Mouse (Mus musculus) gastrocnemius, postnatal 4 days (tissue): ENCODE results near the gene Zfp93. TPM values are rescaled to one million over a fixed set of nuclear protein-coding genes. Genes with fewer than 3 reads are reported as not detected.

Experiments used
- DNase-seq, 2 experiments: peaks; one replicate each; pipeline ENCODE4 v3.0.0; 2021 to 2022; ENCODE audit warnings: low spot score in 2 of 2, mixed read lengths in 2 of 2
- total RNA-seq, 2 experiments: library from RNA; stranded (reverse); gene quantifications; 2 replicates each; pipeline ENCODE4 v1.2.3; 2021

The Zfp93 gene
- total RNA-seq, 2 experiments from 2014 or later = 3.9 to 5.5 TPM

DNA sequence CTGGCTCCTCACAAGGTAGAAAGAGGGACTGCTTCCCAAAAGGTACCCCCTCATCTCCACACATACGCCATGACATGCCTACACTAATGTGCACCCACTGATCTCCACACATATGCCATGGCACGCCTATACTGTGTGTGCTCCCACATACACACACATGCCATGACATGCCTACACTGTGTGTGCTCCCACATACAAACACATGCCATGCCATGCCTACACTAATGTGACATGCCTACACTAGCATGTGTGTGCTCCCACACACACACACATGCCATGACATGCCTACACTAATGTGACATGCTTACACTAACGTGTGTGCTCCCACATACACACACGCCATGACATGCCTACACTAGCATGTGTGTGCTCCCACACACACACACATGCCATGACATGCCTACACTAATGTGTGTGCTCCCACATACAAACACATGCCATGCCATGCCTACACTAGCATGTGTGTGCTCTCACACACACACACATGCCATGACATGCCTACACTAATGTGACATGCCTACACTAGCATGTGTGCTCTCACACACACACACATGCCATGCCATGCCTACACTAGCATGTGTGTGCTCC is 20.0 kb downstream of the Zfp93 start:
- DNase-seq = no peak

GRCm38 (mm10) chr7:24291387-24292090 is 21.3 kb downstream of the Zfp93 start:
- DNase-seq = no peak

GRCm38 (mm10) chr7:24293061-24293851 is 23.0 kb downstream of the Zfp93 start:
- no peak for DNase-seq

- DNase-seq = no peak
Measured at GRCm38 (mm10) chr7:24294763-24295162, 24.5 kb downstream of the Zfp93 start.

DNA sequence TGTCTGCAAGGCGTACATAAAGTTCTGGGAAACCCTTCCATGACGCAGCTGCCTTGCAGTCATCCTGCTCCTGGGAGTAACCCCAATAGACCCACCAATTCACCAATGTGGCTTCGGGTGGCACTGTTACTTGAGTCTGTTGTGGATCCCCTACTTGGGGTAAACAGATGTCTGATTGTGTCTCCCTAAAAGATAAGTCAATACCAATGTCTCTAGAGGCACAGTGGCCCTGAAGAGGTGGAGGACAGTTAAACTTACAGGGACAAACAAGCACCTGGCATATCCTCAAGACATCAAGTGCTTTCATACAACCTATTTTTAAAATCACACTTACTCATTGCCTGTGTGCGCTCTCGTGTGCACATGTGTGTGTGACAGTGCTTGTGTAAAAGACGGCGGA is 25.2 kb downstream of the Zfp93 start:
- DNase-seq = no peak

GRCm38 (mm10) chr7:24296386-24296785 is 26.2 kb downstream of the Zfp93 start:
- no peak for DNase-seq

DNA sequence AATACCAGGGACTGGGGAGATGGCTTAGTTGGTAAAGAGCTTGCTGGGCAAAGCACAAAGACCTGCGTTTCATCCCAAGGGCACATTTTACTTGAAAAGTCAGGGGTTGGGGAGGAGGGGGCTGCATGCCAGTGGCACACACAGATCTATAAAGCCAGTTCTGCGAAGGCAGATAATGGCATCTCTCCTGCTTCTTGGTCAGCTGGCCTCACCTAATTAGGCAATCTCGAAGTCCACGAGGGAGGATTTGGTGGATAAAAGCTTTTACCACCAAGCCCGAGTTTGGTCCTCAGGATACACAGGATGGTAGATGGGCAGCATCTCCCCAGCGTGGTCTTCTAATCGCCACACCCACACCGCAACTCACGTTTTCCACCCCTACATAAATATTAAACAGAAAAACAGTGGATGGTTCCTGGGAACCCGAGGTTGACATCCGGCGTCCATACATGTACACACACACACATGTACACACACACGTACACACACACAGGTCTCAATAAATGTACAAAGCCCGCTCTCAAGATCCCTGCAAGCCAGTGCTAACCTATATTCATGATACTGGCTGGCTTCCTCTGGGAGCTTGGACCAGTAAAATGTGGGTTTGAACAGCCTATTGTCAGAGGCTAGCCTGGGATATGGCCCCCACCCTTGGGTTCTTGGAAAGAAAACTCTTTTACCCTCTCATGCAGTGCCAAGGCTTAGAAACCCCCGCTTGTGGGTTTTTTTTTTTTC is 27.3 kb downstream of the Zfp93 start:
- DNase-seq = no peak

GRCm38 (mm10) chr7:24298635-24298972 is 28.4 kb downstream of the Zfp93 start:
- no peak for DNase-seq

- DNase-seq = peak; percentile 45 to 73
Measured at GRCm38 (mm10) chr7:24298973-24299708, 28.9 kb downstream of the Zfp93 start.

- DNase-seq = no peak
Measured at GRCm38 (mm10) chr7:24299823-24300481, 29.7 kb downstream of the Zfp93 start.

DNA sequence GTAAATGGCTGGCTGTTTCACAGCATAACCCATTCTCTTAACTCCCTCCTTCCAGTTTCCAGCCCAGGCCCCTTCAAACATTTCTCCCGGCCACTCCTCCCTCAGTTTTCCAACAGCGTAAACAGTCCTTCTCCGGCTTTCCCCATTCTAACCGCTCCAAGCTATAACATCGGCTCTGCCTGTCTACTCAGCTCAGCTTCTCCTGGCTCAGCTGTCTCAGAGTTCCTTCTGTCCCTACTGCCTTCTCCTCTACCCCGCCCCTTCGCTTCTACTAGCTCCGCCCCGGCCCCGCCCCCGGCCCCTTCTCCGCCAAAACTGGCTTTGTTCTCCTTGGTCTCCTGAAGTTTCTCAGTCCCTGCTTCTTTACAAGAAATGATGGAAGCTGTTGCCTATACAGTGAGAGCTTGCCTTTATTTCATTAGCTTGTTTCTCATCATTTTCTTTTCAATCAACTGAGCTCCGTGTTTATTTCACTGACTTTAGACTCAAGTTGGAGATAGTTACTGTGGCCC is 30.6 kb downstream of the Zfp93 start, which contains the start of gene Zfp61:
Zfp61 (minus strand) TSS at position 462 of the 512 bp plus-strand sequence.
- DNase-seq = peak in 1 of 2 experiments; percentile 23

DNA sequence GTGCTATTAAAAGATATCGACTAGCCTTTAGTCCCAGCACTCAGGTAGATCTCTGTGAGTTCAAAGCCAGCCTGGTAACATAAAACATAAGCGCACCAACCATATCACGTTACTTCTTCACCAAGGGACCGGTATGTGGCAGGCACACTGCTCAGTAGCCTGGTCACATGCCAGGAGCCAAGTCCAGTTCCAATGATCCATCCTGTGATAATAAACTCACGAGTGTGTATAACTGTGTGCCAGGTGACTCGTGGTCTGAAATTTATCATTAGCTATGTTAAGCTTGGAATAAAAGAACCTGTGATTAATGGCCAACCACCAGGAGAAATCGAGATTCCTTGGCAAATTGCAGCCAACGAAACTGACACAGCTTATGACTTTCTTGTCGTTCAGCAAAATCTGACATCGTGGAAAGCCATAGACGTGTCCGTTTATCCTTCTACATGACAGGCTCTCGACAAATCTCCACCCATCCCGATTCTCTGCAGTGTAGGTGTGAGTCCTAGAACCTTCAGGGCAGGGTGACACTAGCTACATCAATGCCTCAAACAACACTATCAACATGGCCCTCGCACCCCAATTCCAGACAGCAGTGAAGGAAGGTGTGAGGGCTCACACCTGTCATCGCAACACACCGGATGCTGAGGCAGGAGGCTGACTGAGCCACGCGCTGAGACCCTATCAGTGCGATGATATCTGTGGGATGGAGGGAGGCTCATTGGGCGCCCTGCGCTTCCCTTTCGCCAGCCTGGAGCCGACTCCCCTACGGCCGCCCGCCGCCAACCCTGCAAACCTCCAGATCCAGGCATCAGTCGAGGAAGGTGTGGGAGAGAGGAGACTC is 45.7 kb downstream of the Zfp93 start:
- no peak for DNase-seq

- peak; percentile 82 to 92 for DNase-seq
Measured at GRCm38 (mm10) chr7:24316567-24317092, 46.4 kb downstream of the Zfp93 start, which contains the start of gene Zfp94. TSS of gene Zfp94 (minus strand) at chr7:24316666.

DNA sequence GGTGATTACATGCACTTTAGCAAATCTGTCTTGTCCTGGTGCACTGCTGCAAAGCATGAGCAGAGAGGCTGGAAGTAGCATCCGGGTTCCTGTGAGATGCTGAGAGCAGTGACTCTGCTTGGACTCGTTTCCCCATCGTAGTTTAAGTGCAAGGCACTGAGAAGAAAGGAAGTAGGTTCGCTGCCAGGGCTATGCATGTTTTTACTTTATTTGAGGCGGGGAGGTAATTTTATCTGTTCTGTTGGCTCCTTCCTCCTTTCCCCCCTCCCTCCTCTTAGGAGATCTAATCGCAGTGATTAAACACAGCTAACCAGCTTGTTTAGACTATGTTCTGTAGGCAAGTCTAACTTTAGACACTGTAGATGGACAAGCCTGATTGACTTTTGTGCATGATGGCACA is 48.7 kb downstream of the Zfp93 start:
- no peak for DNase-seq

GRCm38 (mm10) chr7:24322593-24322992 is 52.4 kb downstream of the Zfp93 start:
- DNase-seq = no peak

DNA sequence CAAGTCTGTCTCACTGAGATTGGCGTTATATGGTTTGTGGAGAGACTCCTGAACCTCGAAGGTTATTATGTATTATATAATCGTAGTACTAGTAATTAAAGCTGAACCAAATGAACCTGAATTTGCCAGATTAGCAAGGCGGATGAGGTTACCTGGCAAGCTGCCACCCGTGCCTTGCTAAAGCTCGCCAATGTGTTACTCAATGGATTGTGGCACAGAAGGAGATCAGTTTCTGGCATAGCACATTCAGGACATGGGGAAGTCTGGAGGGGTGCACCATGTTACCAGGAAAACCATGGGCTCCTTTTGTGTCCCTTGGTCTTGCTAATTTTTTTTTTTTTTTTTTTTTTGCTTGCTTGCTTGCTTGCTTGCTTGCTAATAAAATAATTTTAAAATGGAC is 55.0 kb downstream of the Zfp93 start:
- DNase-seq = no peak

DNA sequence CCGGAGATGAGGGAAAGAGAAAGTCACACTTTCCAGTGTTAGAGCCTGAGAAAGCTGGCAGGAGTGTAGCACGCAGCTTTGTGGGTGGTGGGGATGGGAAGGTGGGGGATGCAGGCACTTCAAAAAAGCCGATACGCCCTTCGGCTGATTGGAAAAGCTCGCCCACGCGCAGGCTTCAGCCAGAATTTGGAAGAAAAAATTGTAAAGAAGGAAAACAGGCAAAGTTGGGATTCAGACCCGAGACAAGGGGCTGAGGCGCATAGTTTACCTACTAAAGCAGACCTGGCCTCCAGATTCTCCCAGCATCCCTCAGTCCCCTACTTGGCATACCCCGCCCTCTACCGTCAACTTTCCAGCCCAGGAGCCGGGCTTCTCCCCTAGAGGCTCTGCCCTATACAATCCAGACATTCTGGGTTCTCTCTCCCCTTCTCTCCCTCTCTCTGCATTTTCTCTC is 55.5 kb downstream of the Zfp93 start:
- DNase-seq = no peak

GRCm38 (mm10) chr7:24326273-24327135 is 56.3 kb downstream of the Zfp93 start:
- no peak for DNase-seq
